Mouse (Mus musculus) spleen, postnatal 36 days (tissue): ENCODE data around the gene Col6a5.

ENCODE experiments used
- DNase-seq, 2 experiments: peaks; one replicate each; pipeline ENCODE4 v3.0.0; 2022; ENCODE audit warnings: low spot score in 2 of 2, mixed read lengths in 1 of 2

Col6a5 gene

GRCm38 (mm10) chr9:105960533-105960932 is at the start of gene Col6a5:
TSS of gene Col6a5 (minus strand) at chr9:105960643.
- DNase-seq, result no peak

- DNase-seq, result no peak
These were observed 37.5 kb upstream of the Col6a5 start for GRCm38 (mm10) chr9:105997955-105998354.

- DNase-seq, result no peak
These were observed 32.0 kb upstream of the Col6a5 start for GRCm38 (mm10) chr9:105992425-105992824.

GRCm38 (mm10) chr9:105990099-105990498 is 29.7 kb upstream of the Col6a5 start:
- no peak for DNase-seq

GRCm38 (mm10) chr9:105989468-105989867 is 29.0 kb upstream of the Col6a5 start:
- DNase-seq, result no peak

- DNase-seq, result no peak
These were observed 27.7 kb upstream of the Col6a5 start for GRCm38 (mm10) chr9:105988096-105988495.

GRCm38 (mm10) chr9:105984931-105985519 is 24.6 kb upstream of the Col6a5 start:
- DNase-seq, result no peak

GRCm38 (mm10) chr9:105978479-105978878 is 18.0 kb upstream of the Col6a5 start:
- no peak for DNase-seq

- DNase-seq, result no peak
These were observed 16.4 kb upstream of the Col6a5 start for GRCm38 (mm10) chr9:105976871-105977270.

GRCm38 (mm10) chr9:105976314-105976713 is 15.9 kb upstream of the Col6a5 start:
- no peak for DNase-seq

- no peak for DNase-seq
These were observed 13.3 kb upstream of the Col6a5 start for GRCm38 (mm10) chr9:105973736-105974135.

- no peak for DNase-seq
These were observed 11.6 kb upstream of the Col6a5 start for GRCm38 (mm10) chr9:105972031-105972430.

- DNase-seq, result no peak
These were observed 11.0 kb upstream of the Col6a5 start for GRCm38 (mm10) chr9:105971351-105971894.

- no peak for DNase-seq
These were observed 10.5 kb upstream of the Col6a5 start for GRCm38 (mm10) chr9:105970901-105971300.

- no peak for DNase-seq
These were observed 7.5 kb upstream of the Col6a5 start for GRCm38 (mm10) chr9:105967976-105968375.

GRCm38 (mm10) chr9:105959116-105959515 is 1.3 kb downstream of the Col6a5 start:
- DNase-seq, result no peak

- no peak for DNase-seq
These were observed 10.7 kb downstream of the Col6a5 start for GRCm38 (mm10) chr9:105949755-105950154.

- DNase-seq, result no peak
These were observed 12.9 kb downstream of the Col6a5 start for GRCm38 (mm10) chr9:105947577-105947976.

GRCm38 (mm10) chr9:105933816-105934215 is 26.6 kb downstream of the Col6a5 start:
- DNase-seq, result peak in 1 of 2 experiments; percentile 2

- no peak for DNase-seq
These were observed 31.2 kb downstream of the Col6a5 start for GRCm38 (mm10) chr9:105929287-105929686.

- DNase-seq, result no peak
These were observed 31.9 kb downstream of the Col6a5 start for GRCm38 (mm10) chr9:105928406-105929071.

- DNase-seq, result no peak
These were observed 36.8 kb downstream of the Col6a5 start for GRCm38 (mm10) chr9:105923659-105924058.

- no peak for DNase-seq
These were observed 45.3 kb downstream of the Col6a5 start for GRCm38 (mm10) chr9:105915186-105915585.
